Mouse (Mus musculus): ENCODE measurements around the gene Casp12. TPM values are rescaled to one million over a fixed set of nuclear protein-coding genes. Genes with fewer than 3 reads are reported as not detected.

Casp12 gene
- 5.0 TPM for polyA plus RNA-seq (2014; fragmentation: Illumina TruSeq; extraction: RNeasy Lipid Tissue Mini Kit (QIAGEN cat#74804); ENCODE audit: low read depth, low replicate concordance)

DNA sequence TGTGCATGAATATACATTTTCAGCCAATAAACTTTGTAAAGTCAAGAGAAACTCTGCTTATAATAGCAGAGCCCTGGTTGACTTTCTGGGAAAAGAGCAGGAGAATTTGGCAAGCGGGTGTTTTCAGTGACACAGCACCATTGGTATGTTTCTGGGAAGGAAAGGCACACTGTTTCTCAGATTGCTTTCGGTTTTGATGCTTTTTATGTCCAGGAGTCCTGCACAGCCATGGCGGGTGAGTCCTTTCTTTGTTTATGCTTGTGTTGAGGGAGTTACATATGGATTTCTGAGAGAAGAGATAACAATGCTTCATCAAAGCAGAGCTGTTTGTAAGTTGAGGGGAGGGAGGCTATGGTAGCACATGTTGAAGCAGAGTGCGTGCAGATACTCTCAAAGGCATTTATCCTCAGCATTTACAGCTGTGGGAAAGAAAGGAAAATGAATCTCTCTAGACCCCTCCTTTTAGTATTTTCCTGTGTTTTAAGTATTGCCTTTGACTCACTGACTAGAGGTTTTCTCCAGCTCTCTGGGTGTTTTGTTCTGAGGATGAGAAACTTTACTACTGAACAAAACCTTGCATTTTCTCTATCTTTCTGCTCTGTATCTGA, at the start of gene Casp12:
Gene Casp12, plus strand, starts transcription at position 140 of the 608 bp plus-strand sequence.

GRCm38 (mm10) chr9:5298329-5299131, 46.7 kb upstream of the Casp12 start, which contains the start of gene Casp1:
Gene Casp1, plus strand, starts transcription at chr9:5298517.

DNA sequence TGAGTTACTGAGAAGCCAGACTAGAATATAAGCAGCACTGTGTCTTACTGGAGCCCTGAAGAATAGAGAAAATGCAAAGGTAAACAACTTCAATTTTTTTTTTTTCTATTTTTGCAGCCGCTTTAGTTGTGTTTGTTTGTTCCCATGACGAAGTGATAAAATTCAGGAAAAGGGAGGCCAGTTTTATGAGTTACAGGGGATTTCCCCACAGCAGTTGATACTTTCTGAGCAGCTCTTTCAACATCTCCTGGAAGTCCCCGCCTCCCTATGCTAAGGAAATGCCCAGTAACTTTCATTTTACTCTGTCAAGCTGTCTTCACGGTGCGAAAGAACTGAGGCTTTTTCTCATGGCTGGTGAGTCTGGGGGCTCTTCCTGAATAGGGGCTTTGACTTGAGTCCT, 36.7 kb upstream of the Casp12 start, which contains the start of gene Casp4:
Gene Casp4, plus strand, starts transcription at position 268 of the 400 bp plus-strand sequence.

Other genes starting within 250 kb of the Casp12 start
- 6.4 TPM for gene Casp1, start 46.9 kb upstream of the Casp12 start, polyA plus RNA-seq (2014; fragmentation: Illumina TruSeq; extraction: RNeasy Lipid Tissue Mini Kit (QIAGEN cat#74804); ENCODE audit: low read depth, low replicate concordance)
- gene Casp4, start 36.6 kb upstream of the Casp12 start, polyA plus RNA-seq (2014; fragmentation: Illumina TruSeq; extraction: RNeasy Lipid Tissue Mini Kit (QIAGEN cat#74804); ENCODE audit: low read depth, low replicate concordance) = 5.6 TPM